Mouse (Mus musculus) heart, embryonic 14.5 days (tissue): ENCODE results near the gene Arl9. TPM values are rescaled to one million over a fixed set of nuclear protein-coding genes. Genes with fewer than 3 reads are reported as not detected.

Experiments used
- ATAC-seq: fragments of 200-750 bp; cut with Nextera tagmentation; 2 replicates; pipeline ENCODE4 v1.8.0; 2017; ENCODE audit warnings: low read depth, moderate TSS enrichment; ENCODE audit not compliant: insufficient number of reproducible peaks, insufficient read depth, low FRiP score
- H3K27ac ChIP-seq, 2 experiments: fragments of 200-500 bp in 1 of 2; fragments of 300-500 bp in 1 of 2; sonication (generic) in 1 of 2; replicated peaks in 1 of 2; 2 replicates each; pipeline ENCODE4 v1.5.1; 2012 to 2014; ENCODE audit warnings: low read depth in 2 of 2, low read length in 2 of 2, control low read depth in 1 of 2, mild to moderate bottlenecking in 1 of 2, mixed read lengths in 1 of 2; ENCODE audit not compliant: control insufficient read depth in 1 of 2, insufficient read depth in 1 of 2
- H3K27me3 ChIP-seq: fragments of 300-500 bp; sonication (generic); 2 replicates; pipeline ENCODE4 v1.6.1; 2014; ENCODE audit warnings: mild to moderate bottlenecking, low read length, control low read depth; ENCODE audit not compliant: control insufficient read depth, insufficient read depth
- H3K36me3 ChIP-seq: fragments of 300-500 bp; sonication (generic); 2 replicates; pipeline ENCODE4 v1.6.1; 2014; ENCODE audit warnings: mild to moderate bottlenecking, control low read depth, low read length, mixed read lengths; ENCODE audit not compliant: control insufficient read depth, insufficient read depth
- H3K4me1 ChIP-seq, 2 experiments: fragments of 200-500 bp in 1 of 2; fragments of 300-500 bp in 1 of 2; sonication (generic) in 1 of 2; 2 replicates each; pipeline ENCODE4 v1.6.1; 2012 to 2014; ENCODE audit warnings: low read length in 2 of 2, control low read depth in 1 of 2, mixed read lengths in 1 of 2; ENCODE audit not compliant: control insufficient read depth in 2 of 2, insufficient read depth in 2 of 2
- H3K4me2 ChIP-seq: fragments of 300-500 bp; sonication (generic); 2 replicates; pipeline ENCODE4 v1.6.1; 2014; ENCODE audit warnings: mild to moderate bottlenecking, low read length
- H3K4me3 ChIP-seq, 2 experiments: fragments of 200-500 bp in 1 of 2; fragments of 300-500 bp in 1 of 2; sonication (generic) in 1 of 2; 2 replicates each; pipeline ENCODE4 v1.5.1; 2012 to 2014; ENCODE audit warnings: low read length in 2 of 2, mild to moderate bottlenecking in 2 of 2, control low read depth in 1 of 2, low read depth in 1 of 2, moderate library complexity in 1 of 2; ENCODE audit not compliant: control insufficient read depth in 1 of 2, insufficient read depth in 1 of 2
- H3K9ac ChIP-seq: fragments of 300-500 bp; sonication (generic); 2 replicates; pipeline ENCODE4 v1.6.1; 2014; ENCODE audit warnings: mild to moderate bottlenecking, low read length
- H3K9me3 ChIP-seq: fragments of 300-500 bp; sonication (generic); 2 replicates; pipeline ENCODE4 v1.6.1; 2016; ENCODE audit warnings: low read length, control low read depth; ENCODE audit not compliant: control insufficient read depth
- WGBS: fragments of 180-500 bp; shearing (Covaris S2); extraction: QIAGEN DNeasy Blood & Tissue Kit; methylation state at CpG from one replicate; pipeline ENCODE4 v1.1.7; 2014; 5-methylcytosine and 5-hydroxymethylcytosine counted together
- polyA plus RNA-seq: library from polyadenylated mRNA; unstranded; fragments of >200 nt; fragmentation: Nextera tagmentation; extraction: Ambion mirVana; gene quantifications from 2 replicates; pipeline ENCODE4 v1.2.1, GENCODE M21; 2014

Arl9 gene
- polyA plus RNA-seq: not detected in 2 replicates

- Histone ChIP-seq H3K4me1 (no peaks in the 10 kb centered on the region), H3K4me2 (no peak within 1 kb of the TSS), H3K27me3 (no peaks in the 10 kb centered on the region), H3K9me3 (no peaks in the 10 kb centered on the region), H3K27ac (no peak within 1 kb of the TSS), H3K4me3 (no peak within 1 kb of the TSS), H3K36me3 (peaks cover 17% of the 10 kb centered on the region), H3K9ac (no peak within 1 kb of the TSS)
- no peak for ATAC-seq
- WGBS: 96% methylated on average over 6 of the region's 6 CpGs
Observed at GRCm38 (mm10) chr5:77004051-77004821, at the start of gene Arl9. TSS of gene Arl9 (plus strand) at chr5:77004055.

GRCm38 (mm10) chr5:76954271-76954900, 49.5 kb upstream of the Arl9 start:
- peaks cover 50% of the 10 kb centered on the region for H3K36me3 ChIP-seq
- H3K27ac ChIP-seq: peak overlapping the region in 1 of 2 experiments; percentile 6; a peak in 1 of 4 replicates
- 73% methylated on average over 6 of the region's 6 CpGs for WGBS
- H3K4me2 ChIP-seq: no peak overlapping the region
- ATAC-seq: no peak
- peak overlapping the region; percentile 30 for H3K9ac ChIP-seq
- no peak overlapping the region for H3K4me3 ChIP-seq
- peaks cover 2 to 27% of the 10 kb centered on the region in 2 experiments; a peak in 2 of 4 replicates for H3K4me1 ChIP-seq
- H3K9me3 ChIP-seq: no peaks in the 10 kb centered on the region
- no peaks in the 10 kb centered on the region for H3K27me3 ChIP-seq

- no peaks in the 10 kb centered on the region for H3K27me3 ChIP-seq
- H3K4me3 ChIP-seq: no peak overlapping the region
- H3K4me2 ChIP-seq: no peak overlapping the region
- H3K9me3 ChIP-seq: no peaks in the 10 kb centered on the region
- H3K4me1 ChIP-seq: peaks cover 0 to 19% of the 10 kb centered on the region in 2 experiments; a peak in 2 of 4 replicates
- ATAC-seq: no peak
- H3K36me3 ChIP-seq: peaks cover 61% of the 10 kb centered on the region
- 0 out of 4 replicates have a peak overlapping the region, but pooled peaks of 1 of the 2 experiments have one; percentile 6 for H3K27ac ChIP-seq
- H3K9ac ChIP-seq: no peak overlapping the region
- WGBS: 73% methylated on average over 4 of the region's 4 CpGs
Observed at GRCm38 (mm10) chr5:76955474-76955873, 48.4 kb upstream of the Arl9 start.

GRCm38 (mm10) chr5:76957954-76958353, 45.9 kb upstream of the Arl9 start:
- peaks cover 0 to 10% of the 10 kb centered on the region in 2 experiments; a peak in 2 of 4 replicates for H3K4me1 ChIP-seq
- no peaks in the 10 kb centered on the region for H3K27me3 ChIP-seq
- H3K27ac ChIP-seq: no peak overlapping the region
- no peak overlapping the region for H3K9ac ChIP-seq
- H3K9me3 ChIP-seq: no peaks in the 10 kb centered on the region
- H3K36me3 ChIP-seq: peaks cover 86% of the 10 kb centered on the region
- no peak overlapping the region for H3K4me2 ChIP-seq
- WGBS: 93% methylated on average over 1 of the region's 1 CpGs
- no peak overlapping the region for H3K4me3 ChIP-seq
- no peak for ATAC-seq

GRCm38 (mm10) chr5:76959587-76959986, 44.3 kb upstream of the Arl9 start:
- no peaks in the 10 kb centered on the region for H3K9me3 ChIP-seq
- H3K9ac ChIP-seq: no peak overlapping the region
- no peaks in the 10 kb centered on the region for H3K27me3 ChIP-seq
- WGBS: 83% methylated on average over 5 of the region's 5 CpGs
- no peak overlapping the region for H3K4me3 ChIP-seq
- no peak overlapping the region for H3K27ac ChIP-seq
- H3K4me2 ChIP-seq: no peak overlapping the region
- peaks cover 92% of the 10 kb centered on the region for H3K36me3 ChIP-seq
- ATAC-seq: no peak
- peaks cover 0 to 9% of the 10 kb centered on the region in 2 experiments; a peak in 1 of 4 replicates for H3K4me1 ChIP-seq

GRCm38 (mm10) chr5:76962545-76962944, 41.3 kb upstream of the Arl9 start:
- WGBS: 81% methylated on average over 11 of the region's 11 CpGs
- no peak overlapping the region for H3K27ac ChIP-seq
- no peak overlapping the region for H3K4me2 ChIP-seq
- no peaks in the 10 kb centered on the region for H3K27me3 ChIP-seq
- H3K4me3 ChIP-seq: no peak overlapping the region
- no peaks in the 10 kb centered on the region for H3K4me1 ChIP-seq
- H3K9ac ChIP-seq: no peak overlapping the region
- no peak for ATAC-seq
- no peaks in the 10 kb centered on the region for H3K9me3 ChIP-seq
- peaks cover 97% of the 10 kb centered on the region for H3K36me3 ChIP-seq

- no peaks in the 10 kb centered on the region for H3K4me1 ChIP-seq
- H3K4me3 ChIP-seq: no peak overlapping the region
- H3K27me3 ChIP-seq: no peaks in the 10 kb centered on the region
- peaks cover 98% of the 10 kb centered on the region for H3K36me3 ChIP-seq
- no peak overlapping the region for H3K27ac ChIP-seq
- ATAC-seq: no peak
- H3K4me2 ChIP-seq: no peak overlapping the region
- H3K9me3 ChIP-seq: no peaks in the 10 kb centered on the region
- 88% methylated on average over 3 of the region's 3 CpGs for WGBS
- no peak overlapping the region for H3K9ac ChIP-seq
Observed at GRCm38 (mm10) chr5:76964651-76965050, 39.2 kb upstream of the Arl9 start.
